ENCODE assay signal across 8 mouse cellular contexts in genomic region chr6:89003197-89003923, GRCm38 (mm10).
DNase-seq lines count a peak whose midpoint lies in the region; ATAC-seq and TF ChIP-seq lines count a peak whose summit lies in the region.

No protein-coding gene starts in this region.

- H3K4me1 ChIP-seq in hindbrain, embryonic 10.5 days (replicated peaks) = peaks cover 59% of the 10 kb centered on the region
- peaks cover 10% of the 10 kb centered on the region for H3K4me1 ChIP-seq in hindbrain, embryonic 11.5 days (replicated peaks; ENCODE audit: control insufficient read depth, insufficient read depth, low read length)
- peaks cover 39% of the 10 kb centered on the region for H3K4me1 ChIP-seq in bone marrow macrophage, adult 2 months (ENCODE audit: control insufficient read depth, insufficient read depth, low read length)
- H3K4me1 ChIP-seq in hindbrain, embryonic 16.5 days (ENCODE audit: control insufficient read depth, insufficient read depth, low read depth, low read length) = peaks cover 7% of the 10 kb centered on the region
- H3K4me1 ChIP-seq in midbrain, embryonic 15.5 days = peaks cover 28% of the 10 kb centered on the region

- H3K27ac ChIP-seq in hindbrain, embryonic 10.5 days = peak overlapping the region; percentile 73
- no peak overlapping the region for H3K27ac ChIP-seq in hindbrain, embryonic 11.5 days (ENCODE audit: low read depth, low read length)
- peak overlapping the region; percentile 69 for H3K27ac ChIP-seq in bone marrow macrophage, adult 2 months (ENCODE audit: insufficient read depth, low read depth, low read length)
- H3K27ac ChIP-seq in hindbrain, embryonic 16.5 days (ENCODE audit: low read depth, low read length) = no peak overlapping the region
- H3K27ac ChIP-seq in midbrain, embryonic 15.5 days = peak overlapping the region; percentile 5; the same call in 1 of the 2 replicates

- no peak for TF ChIP-seq CTCF in bone marrow macrophage, adult 2 months (IDR thresholded peaks at IDR 0.05; ENCODE audit: low read depth, low read length)

- H3K9ac ChIP-seq in hindbrain, embryonic 11.5 days (ENCODE audit: low read depth, low read length) = no peak overlapping the region
- H3K9ac ChIP-seq in hindbrain, embryonic 16.5 days (ENCODE audit: low read depth, low read length) = no peak overlapping the region
- no peak overlapping the region for H3K9ac ChIP-seq in midbrain, embryonic 15.5 days

- no peak overlapping the region for H3K4me2 ChIP-seq in hindbrain, embryonic 11.5 days (replicated peaks; ENCODE audit: low read depth, low read length)
- H3K4me2 ChIP-seq in hindbrain, embryonic 16.5 days (ENCODE audit: low read length) = no peak overlapping the region
- H3K4me2 ChIP-seq in midbrain, embryonic 15.5 days = no peak overlapping the region

- no peaks in the 10 kb centered on the region for H3K27me3 ChIP-seq in hindbrain, embryonic 10.5 days (ENCODE audit: insufficient read depth, poor library complexity, severe bottlenecking)
- H3K27me3 ChIP-seq in hindbrain, embryonic 11.5 days (ENCODE audit: control insufficient read depth, insufficient read depth, low read length) = no peaks in the 10 kb centered on the region
- H3K27me3 ChIP-seq in hindbrain, embryonic 16.5 days (replicated peaks; ENCODE audit: control insufficient read depth, insufficient read depth, low read length) = no peaks in the 10 kb centered on the region; the same call in 1 of the 2 replicates
- no peaks in the 10 kb centered on the region for H3K27me3 ChIP-seq in midbrain, embryonic 15.5 days (replicated peaks)

- no peak for TF ChIP-seq POLR2A in bone marrow macrophage, adult 2 months (IDR thresholded peaks at IDR 0.05; ENCODE audit: borderline replicate concordance, low read depth, low read length)

- no peak for DNase-seq in hindbrain, embryonic 10.5 days (ENCODE audit: low spot score)
- no peak for DNase-seq in hindbrain, embryonic 11.5 days (ENCODE audit: low spot score)
- DNase-seq in left cerebral cortex, postnatal 25 days (ENCODE audit: low spot score in 2 of 2) = no peak
- no peak for DNase-seq in cerebellum, adult 11-12 months

- WGBS in hindbrain, embryonic 10.5 days = 74% methylated on average over 5 of the region's 6 CpGs
- WGBS in hindbrain, embryonic 11.5 days = 70% methylated on average over 4 of the region's 6 CpGs
- 35% methylated on average over 6 of the region's 6 CpGs for WGBS in hindbrain, embryonic 16.5 days
- WGBS in midbrain, embryonic 15.5 days = 57% methylated on average over 5 of the region's 6 CpGs

- H3K4me3 ChIP-seq in hindbrain, embryonic 10.5 days = no peak overlapping the region
- H3K4me3 ChIP-seq in hindbrain, embryonic 11.5 days (ENCODE audit: low read depth, low read length) = no peak overlapping the region
- H3K4me3 ChIP-seq in bone marrow macrophage, adult 2 months (ENCODE audit: insufficient read depth, low read length) = no peak overlapping the region
- no peak overlapping the region for H3K4me3 ChIP-seq in hindbrain, embryonic 16.5 days (ENCODE audit: low read length)
- H3K4me3 ChIP-seq in midbrain, embryonic 15.5 days = no peak overlapping the region

- no peaks in the 10 kb centered on the region for H3K36me3 ChIP-seq in hindbrain, embryonic 10.5 days
- H3K36me3 ChIP-seq in hindbrain, embryonic 11.5 days (ENCODE audit: control insufficient read depth, insufficient read depth, low read length) = no peaks in the 10 kb centered on the region
- H3K36me3 ChIP-seq in hindbrain, embryonic 16.5 days (ENCODE audit: control insufficient read depth, insufficient read depth, low read length) = no peaks in the 10 kb centered on the region
- H3K36me3 ChIP-seq in midbrain, embryonic 15.5 days (replicated peaks) = no peaks in the 10 kb centered on the region

- no peaks in the 10 kb centered on the region for H3K9me3 ChIP-seq in hindbrain, embryonic 10.5 days
- H3K9me3 ChIP-seq in hindbrain, embryonic 11.5 days (ENCODE audit: control insufficient read depth, low read length) = no peaks in the 10 kb centered on the region
- H3K9me3 ChIP-seq in hindbrain, embryonic 16.5 days (ENCODE audit: control insufficient read depth, low read length) = no peaks in the 10 kb centered on the region
- H3K9me3 ChIP-seq in midbrain, embryonic 15.5 days = no peaks in the 10 kb centered on the region

- no peak for ATAC-seq in hindbrain, embryonic 11.5 days (ENCODE audit: low FRiP score)
- ATAC-seq in hindbrain, embryonic 16.5 days = peak; percentile 63
- ATAC-seq in midbrain, embryonic 15.5 days (replicated peaks) = peak; percentile 22; the same call in 1 of the 2 replicates
- no peak for ATAC-seq in activated CD4-positive, CD25-positive, alpha-beta regulatory T cell, adult 4 months

- intact Hi-C loops in left cerebral cortex, postnatal 25 days (cut with DNase I) = no loop called here

Comparison
In these comparisons a context has a peak if more than half of its experiments do, and no peak if none do; other contexts are left out.
1. H3K27ac ChIP-seq: peak in hindbrain, embryonic 10.5 days (single experiment), bone marrow macrophage, adult 2 months (single experiment) and midbrain, embryonic 15.5 days (single experiment); none in hindbrain, embryonic 11.5 days (single experiment) and hindbrain, embryonic 16.5 days (single experiment).
2. ATAC-seq: peak in hindbrain, embryonic 16.5 days (single experiment) and midbrain, embryonic 15.5 days (single experiment); none in hindbrain, embryonic 11.5 days (single experiment) and activated CD4-positive, CD25-positive, alpha-beta regulatory T cell, adult 4 months (single experiment).